Mouse (Mus musculus) lung, postnatal 0 days (tissue): ENCODE measurements around the gene Tbrg1. TPM values are rescaled to one million over a fixed set of nuclear protein-coding genes. Genes with fewer than 3 reads are reported as not detected.
A peak's percentile ranks its signal among the peaks of the same experiment; 100 is the strongest.

ENCODE experiments used
- ATAC-seq: fragments of 200-750 bp; cut with Nextera tagmentation; 2 replicates; pipeline ENCODE4 v1.8.0; 2017; ENCODE audit warnings: moderate library complexity
- DNase-seq: peaks from one replicate; pipeline ENCODE4 v3.0.0-alpha.2; 2016; ENCODE audit warnings: low spot score
- H3K27ac ChIP-seq: fragments of 300-500 bp; sonication (generic); 2 replicates; pipeline ENCODE4 v1.5.1; 2014; ENCODE audit warnings: antibody characterized with exemption, mild to moderate bottlenecking, low read length, mixed read lengths
- H3K27me3 ChIP-seq: fragments of 300-500 bp; sonication (generic); replicated peaks from 2 replicates; pipeline ENCODE4 v1.6.1; 2014; ENCODE audit warnings: low read length, mixed read lengths; ENCODE audit not compliant: insufficient read depth
- H3K36me3 ChIP-seq: fragments of 300-500 bp; sonication (generic); 2 replicates; pipeline ENCODE4 v1.6.1; 2014; ENCODE audit warnings: low read length, mixed read lengths; ENCODE audit not compliant: insufficient read depth
- H3K4me1 ChIP-seq: fragments of 300-500 bp; sonication (generic); 2 replicates; pipeline ENCODE4 v1.6.1; 2014; ENCODE audit warnings: antibody characterized with exemption, low read depth, low read length, mixed read lengths; ENCODE audit not compliant: insufficient read depth
- H3K4me2 ChIP-seq: fragments of 300-500 bp; sonication (generic); replicated peaks from 2 replicates; pipeline ENCODE4 v1.6.1; 2014; ENCODE audit warnings: low read depth, mild to moderate bottlenecking, low read length, moderate library complexity, mixed read lengths
- H3K4me3 ChIP-seq: fragments of 300-500 bp; sonication (generic); 2 replicates; pipeline ENCODE4 v1.5.1; 2014; ENCODE audit warnings: low read depth, low read length
- H3K9ac ChIP-seq: fragments of 300-500 bp; sonication (generic); replicated peaks from 2 replicates; pipeline ENCODE4 v1.6.1; 2014; ENCODE audit warnings: low read depth, mild to moderate bottlenecking
- H3K9me3 ChIP-seq: fragments of 300-500 bp; sonication (generic); 2 replicates; pipeline ENCODE4 v1.6.1; 2016; ENCODE audit warnings: low read length, mixed read lengths
- CTCF ChIP-seq: IDR thresholded peaks from 2 replicates; pipeline ENCODE4 v1.5.1; 2016; ENCODE audit warnings: antibody characterized with exemption, mild to moderate bottlenecking
- EP300 ChIP-seq: IDR thresholded peaks from 2 replicates; pipeline ENCODE4 v1.6.1; 2016; ENCODE audit warnings: antibody characterized with exemption, mild to moderate bottlenecking, control low read depth
- WGBS: fragments of 180-500 bp; shearing (Covaris S2); extraction: QIAGEN DNeasy Blood & Tissue Kit; methylation state at CpG from one replicate; pipeline ENCODE4 v1.1.7; 2014; 5-methylcytosine and 5-hydroxymethylcytosine counted together
- polyA plus RNA-seq: library from polyadenylated mRNA; unstranded; fragments of >200 nt; fragmentation: Nextera tagmentation; extraction: Ambion mirVana; gene quantifications from 2 replicates; pipeline ENCODE4 v1.2.1, GENCODE M21; 2015

Tbrg1 gene
- polyA plus RNA-seq, 1 experiment from 2014 or later, result 163 TPM

DNA sequence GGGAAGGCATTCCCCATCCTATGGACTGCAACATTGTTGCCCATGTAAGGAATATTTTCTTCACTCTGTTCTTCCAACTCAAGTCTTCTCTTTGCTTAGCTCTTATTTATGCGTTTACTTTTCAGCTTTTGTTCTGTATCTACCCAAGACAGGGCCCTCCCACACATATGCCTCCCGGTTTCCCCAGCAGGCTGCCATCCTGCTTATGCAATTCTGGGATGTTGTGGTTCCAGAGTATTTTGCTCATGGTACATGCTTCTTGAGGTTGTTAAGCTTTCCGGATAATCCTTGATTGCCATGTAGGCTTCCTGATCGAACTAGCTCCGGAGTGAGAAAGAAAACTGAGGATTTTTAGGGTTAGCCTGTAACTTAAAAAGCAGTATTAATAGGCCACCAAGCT, 41.9 kb downstream of the Tbrg1 start:
- Histone ChIP-seq H3K27ac (no peak overlapping the region), H3K9me3 (no peaks in the 10 kb centered on the region), H3K4me2 (no peak overlapping the region), H3K4me1 (peaks cover 3% of the 10 kb centered on the region; the same call in 1 of the 2 replicates), H3K36me3 (no peaks in the 10 kb centered on the region), H3K27me3 (no peaks in the 10 kb centered on the region), H3K9ac (no peak overlapping the region), H3K4me3 (no peak overlapping the region)
- DNase-seq, result no peak
- 68% methylated on average over 5 of the region's 5 CpGs for WGBS
- no peak for ATAC-seq
- TF ChIP-seq EP300 (no peak), CTCF (no peak)

DNA sequence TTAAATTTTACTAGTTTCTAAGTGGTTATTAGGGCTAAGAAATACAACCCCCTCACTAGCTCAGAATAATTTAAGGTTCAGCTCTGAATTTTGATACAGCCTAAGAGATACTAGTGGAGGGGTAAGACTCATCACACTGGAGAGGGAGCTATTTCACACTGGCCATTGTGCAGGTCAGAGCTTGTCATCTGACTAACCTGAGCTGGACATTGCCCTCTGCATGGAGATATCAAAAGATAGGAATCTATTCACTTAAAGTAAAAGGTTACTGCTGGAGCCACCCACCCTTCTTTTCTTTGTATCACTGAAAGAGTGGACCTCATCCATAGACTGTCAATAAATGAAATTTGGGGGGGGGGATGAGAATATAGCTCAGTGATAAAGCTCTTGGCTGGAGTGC, 42.8 kb downstream of the Tbrg1 start:
- Histone ChIP-seq H3K9ac (no peak overlapping the region), H3K36me3 (no peaks in the 10 kb centered on the region), H3K4me3 (no peak overlapping the region), H3K4me2 (no peak overlapping the region), H3K27me3 (no peaks in the 10 kb centered on the region), H3K4me1 (peaks cover 3% of the 10 kb centered on the region; the same call in 1 of the 2 replicates), H3K9me3 (no peaks in the 10 kb centered on the region), H3K27ac (no peak overlapping the region; the same call in 1 of the 2 replicates)
- ATAC-seq (no peak), DNase-seq (no peak)
- TF ChIP-seq CTCF (no peak), EP300 (no peak)

- Histone ChIP-seq H3K9ac (no peak overlapping the region), H3K9me3 (no peaks in the 10 kb centered on the region), H3K27ac (peak overlapping the region; percentile 9), H3K36me3 (no peaks in the 10 kb centered on the region), H3K4me2 (peak overlapping the region; percentile 83), H3K27me3 (no peaks in the 10 kb centered on the region), H3K4me1 (peaks cover 3% of the 10 kb centered on the region; the same call in 1 of the 2 replicates), H3K4me3 (peak overlapping the region; percentile 69)
- TF ChIP-seq EP300 (no peak), CTCF (no peak)
- DNase-seq (no peak), ATAC-seq (no peak)
- WGBS, result 17% methylated on average over 6 of the region's 6 CpGs
Measured at GRCm38 (mm10) chr9:37613911-37614280, 43.2 kb downstream of the Tbrg1 start.

GRCm38 (mm10) chr9:37613182-37613910, 43.8 kb downstream of the Tbrg1 start, which contains the start of gene Spa17:
TSS of gene Spa17 (minus strand) at chr9:37613722.
- Histone ChIP-seq H3K27ac (peak within 1 kb of the TSS; percentile 89), H3K4me3 (peak within 1 kb of the TSS; percentile 69), H3K36me3 (no peaks in the 10 kb centered on the region), H3K4me1 (peaks cover 3% of the 10 kb centered on the region; the same call in 1 of the 2 replicates), H3K27me3 (no peaks in the 10 kb centered on the region), H3K9me3 (no peaks in the 10 kb centered on the region), H3K4me2 (peak within 1 kb of the TSS; percentile 83), H3K9ac (peak within 1 kb of the TSS; percentile 60)
- DNase-seq (peak; percentile 96), ATAC-seq (peak; percentile 98)
- TF ChIP-seq CTCF (no peak), EP300 (peak; percentile 75; the same call in 1 of the 2 replicates)
- WGBS, result under 1% methylated on average over 45 of the region's 45 CpGs

DNA sequence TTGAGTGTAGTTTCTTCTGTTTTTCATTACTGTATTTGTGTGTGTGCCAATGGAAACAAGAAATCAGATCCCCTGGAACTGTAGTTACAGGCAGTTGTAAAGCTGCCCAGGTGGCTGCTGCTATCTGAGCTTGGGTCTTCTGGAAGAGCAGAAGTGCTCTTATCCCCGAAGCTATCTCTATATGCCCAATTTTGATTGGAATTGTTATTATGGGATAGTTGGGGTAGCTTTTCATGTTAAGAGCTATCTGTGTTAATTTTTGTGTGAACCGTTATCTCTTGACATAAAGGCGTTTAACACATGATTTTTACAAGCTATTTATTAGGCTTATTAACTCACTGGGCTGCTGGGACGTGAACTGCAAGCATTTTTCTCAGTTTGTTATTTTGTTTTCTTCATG, 47.6 kb downstream of the Tbrg1 start:
- Histone ChIP-seq H3K9me3 (no peaks in the 10 kb centered on the region), H3K4me1 (peaks cover 3% of the 10 kb centered on the region; the same call in 1 of the 2 replicates), H3K27ac (no peak overlapping the region), H3K4me3 (no peak overlapping the region), H3K9ac (no peak overlapping the region), H3K36me3 (no peaks in the 10 kb centered on the region), H3K27me3 (no peaks in the 10 kb centered on the region), H3K4me2 (no peak overlapping the region)
- no peak for TF ChIP-seq EP300
- 77% methylated on average over 4 of the region's 4 CpGs for WGBS
- ATAC-seq (no peak), DNase-seq (no peak)

GRCm38 (mm10) chr9:37605089-37605488, 52.0 kb downstream of the Tbrg1 start:
- Histone ChIP-seq H3K9me3 (no peaks in the 10 kb centered on the region), H3K36me3 (no peaks in the 10 kb centered on the region), H3K4me2 (no peak overlapping the region), H3K4me1 (no peaks in the 10 kb centered on the region), H3K27ac (no peak overlapping the region), H3K4me3 (no peak overlapping the region), H3K9ac (no peak overlapping the region), H3K27me3 (no peaks in the 10 kb centered on the region)
- TF ChIP-seq CTCF (no peak), EP300 (no peak)
- ATAC-seq, result no peak
- WGBS, result 86% methylated on average over 3 of the region's 3 CpGs
- no peak for DNase-seq
